Mouse (Mus musculus) forebrain, embryonic 11.5 days (tissue): ENCODE measurements around the gene 4930579F01Rik. TPM values are rescaled to one million over a fixed set of nuclear protein-coding genes. Genes with fewer than 3 reads are reported as not detected.
A peak's percentile ranks its signal among the peaks of the same experiment; 100 is the strongest.

Experiments used
- ATAC-seq: fragments of 200-750 bp; cut with Nextera tagmentation; replicated peaks from 2 replicates; pipeline ENCODE4 v1.8.0; 2017; ENCODE audit warnings: moderate TSS enrichment; ENCODE audit not compliant: low FRiP score
- DNase-seq: peaks from one replicate; pipeline ENCODE4 v3.0.0-alpha.2; 2017; ENCODE audit warnings: low spot score
- H3K27ac ChIP-seq: fragments of 300-500 bp; sonication (generic); 2 replicates; pipeline ENCODE4 v1.5.1; 2014; ENCODE audit warnings: low read depth, low read length
- H3K27me3 ChIP-seq: fragments of 300-500 bp; sonication (generic); 2 replicates; pipeline ENCODE4 v1.6.1; 2014; ENCODE audit warnings: mild to moderate bottlenecking, low read length, mixed read lengths; ENCODE audit not compliant: control insufficient read depth, insufficient read depth
- H3K36me3 ChIP-seq: fragments of 300-500 bp; sonication (generic); 2 replicates; pipeline ENCODE4 v1.6.1; 2014; ENCODE audit warnings: mild to moderate bottlenecking, low read length, moderate library complexity, mixed read lengths; ENCODE audit not compliant: control insufficient read depth, insufficient read depth
- H3K4me1 ChIP-seq: fragments of 300-500 bp; sonication (generic); replicated peaks from 2 replicates; pipeline ENCODE4 v1.6.1; 2014; ENCODE audit warnings: low read length, mixed read lengths; ENCODE audit not compliant: control insufficient read depth, insufficient read depth
- H3K4me2 ChIP-seq: fragments of 300-500 bp; sonication (generic); 2 replicates; pipeline ENCODE4 v1.6.1; 2014; ENCODE audit warnings: low read depth, mild to moderate bottlenecking, low read length, moderate library complexity, mixed read lengths; ENCODE audit not compliant: severe bottlenecking
- H3K4me3 ChIP-seq: fragments of 300-500 bp; sonication (generic); 2 replicates; pipeline ENCODE4 v1.5.1; 2014; ENCODE audit warnings: low read depth, low read length
- H3K9ac ChIP-seq: fragments of 300-500 bp; sonication (generic); 2 replicates; pipeline ENCODE4 v1.6.1; 2014; ENCODE audit warnings: low read length
- H3K9me3 ChIP-seq: fragments of 300-500 bp; sonication (generic); 2 replicates; pipeline ENCODE4 v1.6.1; 2016; ENCODE audit warnings: low read length, mixed read lengths; ENCODE audit not compliant: control insufficient read depth
- WGBS: fragments of 180-500 bp; shearing (Covaris S2); extraction: QIAGEN DNeasy Blood & Tissue Kit; methylation state at CpG from one replicate; pipeline ENCODE4 v1.1.7; 2014; 5-methylcytosine and 5-hydroxymethylcytosine counted together
- polyA plus RNA-seq: library from polyadenylated mRNA; unstranded; fragments of >200 nt; fragmentation: Nextera tagmentation; extraction: Ambion mirVana; gene quantifications from 2 replicates; pipeline ENCODE4 v1.2.1, GENCODE M21; 2014

4930579F01Rik gene
- polyA plus RNA-seq, 1 experiment from 2014 or later = not detected

DNA sequence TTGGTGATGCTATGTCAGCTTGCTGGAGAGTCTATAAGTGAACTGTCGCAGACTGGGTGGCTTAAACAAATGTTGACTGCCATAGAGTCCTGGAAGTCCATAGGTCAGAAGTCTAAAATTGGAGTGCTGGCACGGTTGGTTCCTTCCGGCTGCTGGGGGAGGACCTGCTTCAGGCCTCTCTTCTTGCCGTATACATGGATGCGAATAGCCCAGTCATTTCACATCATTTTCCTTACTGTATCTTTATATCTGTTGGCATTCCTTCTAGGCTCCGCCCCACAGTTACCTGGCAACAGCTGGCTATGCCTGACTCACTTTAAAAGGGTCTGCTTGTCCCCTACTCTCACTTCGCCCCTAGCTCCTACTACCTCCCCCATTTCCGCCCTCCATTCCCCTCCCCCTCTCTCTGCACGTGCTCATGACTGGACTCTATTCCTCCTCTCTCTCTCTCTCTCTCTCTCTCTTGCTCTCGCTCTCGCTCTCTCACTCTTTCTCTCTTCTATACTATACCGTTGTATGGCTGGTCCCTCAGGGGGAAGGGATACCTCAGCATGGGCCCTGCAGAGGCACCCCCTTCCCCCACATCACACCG, 30.8 kb upstream of the 4930579F01Rik start:
- Histone ChIP-seq H3K36me3 (no peaks in the 10 kb centered on the region), H3K9me3 (no peaks in the 10 kb centered on the region), H3K9ac (no peak overlapping the region), H3K27ac (no peak overlapping the region), H3K4me2 (no peak overlapping the region), H3K4me3 (no peak overlapping the region), H3K4me1 (no peaks in the 10 kb centered on the region), H3K27me3 (no peaks in the 10 kb centered on the region)
- ATAC-seq = no peak
- no peak for DNase-seq
- WGBS = 91% methylated on average over 13 of the region's 13 CpGs

- no peak overlapping the region for H3K27ac ChIP-seq
- WGBS = 53% methylated on average over 5 of the region's 5 CpGs
- ATAC-seq = peak; percentile 80
- no peak for DNase-seq
- no peak overlapping the region for H3K4me2 ChIP-seq
- no peaks in the 10 kb centered on the region for H3K36me3 ChIP-seq
- no peak overlapping the region for H3K4me3 ChIP-seq
- no peaks in the 10 kb centered on the region for H3K9me3 ChIP-seq
- H3K9ac ChIP-seq = no peak overlapping the region
- H3K27me3 ChIP-seq = no peaks in the 10 kb centered on the region
- H3K4me1 ChIP-seq = no peaks in the 10 kb centered on the region
Measured at GRCm38 (mm10) chr3:138222952-138223351, 29.3 kb upstream of the 4930579F01Rik start.

GRCm38 (mm10) chr3:138222511-138222910, 28.9 kb upstream of the 4930579F01Rik start:
- no peaks in the 10 kb centered on the region for H3K4me1 ChIP-seq
- DNase-seq (no peak), ATAC-seq (no peak)
- no peaks in the 10 kb centered on the region for H3K27me3 ChIP-seq
- H3K9me3 ChIP-seq = no peaks in the 10 kb centered on the region
- WGBS = 79% methylated on average over 4 of the region's 4 CpGs
- no peak overlapping the region for H3K9ac ChIP-seq
- H3K36me3 ChIP-seq = no peaks in the 10 kb centered on the region
- H3K4me3 ChIP-seq = no peak overlapping the region
- no peak overlapping the region for H3K4me2 ChIP-seq
- no peak overlapping the region for H3K27ac ChIP-seq

- Histone ChIP-seq H3K4me2 (no peak overlapping the region), H3K27me3 (no peaks in the 10 kb centered on the region), H3K27ac (no peak overlapping the region), H3K9ac (no peak overlapping the region), H3K4me1 (no peaks in the 10 kb centered on the region), H3K9me3 (no peaks in the 10 kb centered on the region), H3K36me3 (no peaks in the 10 kb centered on the region), H3K4me3 (no peak overlapping the region)
- DNase-seq (no peak), ATAC-seq (no peak)
- 93% methylated on average over 11 of the region's 11 CpGs for WGBS
Measured at GRCm38 (mm10) chr3:138221116-138221515, 27.5 kb upstream of the 4930579F01Rik start.

GRCm38 (mm10) chr3:138217631-138218264, 24.1 kb upstream of the 4930579F01Rik start, which contains the start of gene Adh7:
Adh7 (plus strand) TSS chr3:138217760.
- Histone ChIP-seq H3K27ac (no peak within 1 kb of the TSS), H3K36me3 (no peaks in the 10 kb centered on the region), H3K4me2 (no peak within 1 kb of the TSS), H3K27me3 (no peaks in the 10 kb centered on the region), H3K4me1 (no peaks in the 10 kb centered on the region), H3K9me3 (no peaks in the 10 kb centered on the region), H3K4me3 (no peak within 1 kb of the TSS), H3K9ac (no peak within 1 kb of the TSS)
- 84% methylated on average over 10 of the region's 10 CpGs for WGBS
- DNase-seq (no peak), ATAC-seq (no peak)

GRCm38 (mm10) chr3:138216091-138216490, 22.5 kb upstream of the 4930579F01Rik start:
- DNase-seq (no peak), ATAC-seq (no peak)
- Histone ChIP-seq H3K27me3 (no peaks in the 10 kb centered on the region), H3K36me3 (no peaks in the 10 kb centered on the region), H3K4me3 (no peak overlapping the region), H3K9ac (no peak overlapping the region), H3K27ac (no peak overlapping the region), H3K9me3 (no peaks in the 10 kb centered on the region), H3K4me1 (no peaks in the 10 kb centered on the region), H3K4me2 (no peak overlapping the region)
- WGBS = 82% methylated on average over 8 of the region's 8 CpGs

- Histone ChIP-seq H3K4me1 (no peaks in the 10 kb centered on the region), H3K36me3 (no peaks in the 10 kb centered on the region), H3K4me3 (no peak overlapping the region), H3K9ac (no peak overlapping the region), H3K4me2 (no peak overlapping the region), H3K9me3 (no peaks in the 10 kb centered on the region), H3K27ac (no peak overlapping the region), H3K27me3 (no peaks in the 10 kb centered on the region)
- peak; percentile 24; the same call in 1 of the 2 replicates for ATAC-seq
- WGBS = 23% methylated on average over 11 of the region's 11 CpGs
- no peak for DNase-seq
Measured at GRCm38 (mm10) chr3:138215395-138215989, 21.9 kb upstream of the 4930579F01Rik start.

GRCm38 (mm10) chr3:138212431-138212951, 18.9 kb upstream of the 4930579F01Rik start:
- Histone ChIP-seq H3K4me3 (no peak overlapping the region), H3K9ac (no peak overlapping the region), H3K4me1 (no peaks in the 10 kb centered on the region), H3K27ac (no peak overlapping the region), H3K9me3 (no peaks in the 10 kb centered on the region), H3K27me3 (no peaks in the 10 kb centered on the region), H3K4me2 (no peak overlapping the region), H3K36me3 (no peaks in the 10 kb centered on the region)
- WGBS = 94% methylated on average over 4 of the region's 4 CpGs
- DNase-seq (no peak), ATAC-seq (no peak)
